Mouse (Mus musculus) lung, embryonic 15.5 days (tissue): Measurements from ENCODE around the gene Ctnna3. TPM values are rescaled to one million over a fixed set of nuclear protein-coding genes. Genes with fewer than 3 reads are reported as not detected.
A peak's percentile ranks its signal among the peaks of the same experiment; 100 is the strongest.
"Not testable (repeated sequence)": the region's sequence is repeated elsewhere in the genome, so short reads cannot be mapped to it uniquely, and the experiment has no call there.

Source experiments
- ATAC-seq: fragments of 200-750 bp; cut with Nextera tagmentation; 2 replicates; pipeline ENCODE4 v1.8.0; 2017; ENCODE audit warnings: moderate number of reproducible peaks, borderline replicate concordance; ENCODE audit not compliant: low FRiP score, low TSS enrichment; ENCODE audit errors: extremely low read depth
- H3K27ac ChIP-seq: fragments of 300-500 bp; sonication (generic); 2 replicates; pipeline ENCODE4 v1.5.1; 2015; ENCODE audit warnings: moderate library complexity, mild to moderate bottlenecking, inconsistent platforms
- H3K27me3 ChIP-seq: fragments of 300-500 bp; sonication (generic); 2 replicates; pipeline ENCODE4 v1.6.1; 2015; ENCODE audit warnings: inconsistent platforms
- H3K36me3 ChIP-seq: fragments of 300-500 bp; sonication (generic); 2 replicates; pipeline ENCODE4 v1.6.1; 2015; ENCODE audit warnings: inconsistent platforms
- H3K4me1 ChIP-seq: fragments of 300-500 bp; sonication (generic); 2 replicates; pipeline ENCODE4 v1.6.1; 2015; ENCODE audit warnings: inconsistent platforms
- H3K4me2 ChIP-seq: fragments of 300-500 bp; sonication (generic); 2 replicates; pipeline ENCODE4 v1.6.1; 2015; ENCODE audit warnings: inconsistent platforms, mild to moderate bottlenecking, moderate library complexity
- H3K4me3 ChIP-seq: fragments of 300-500 bp; sonication (generic); 2 replicates; pipeline ENCODE4 v1.5.1; 2015; ENCODE audit warnings: mild to moderate bottlenecking, inconsistent platforms
- H3K9ac ChIP-seq: fragments of 300-500 bp; sonication (generic); 2 replicates; pipeline ENCODE4 v1.6.1; 2015; ENCODE audit warnings: inconsistent platforms
- H3K9me3 ChIP-seq: fragments of 300-500 bp; sonication (generic); 2 replicates; pipeline ENCODE4 v1.6.1; 2016; ENCODE audit warnings: inconsistent platforms
- WGBS: fragments of 180-500 bp; shearing (Covaris S2); methylation state at CpG from one replicate; pipeline ENCODE4 v1.1.7; 2015; 5-methylcytosine and 5-hydroxymethylcytosine counted together
- polyA plus RNA-seq: library from polyadenylated mRNA; unstranded; fragments of >200 nt; fragmentation: Nextera tagmentation; extraction: Ambion mirVana; gene quantifications from 2 replicates; pipeline ENCODE4 v1.2.1, GENCODE M21; 2015

Gene Ctnna3
- polyA plus RNA-seq, 1 experiment from 2014 or later, result 1.2 TPM

DNA sequence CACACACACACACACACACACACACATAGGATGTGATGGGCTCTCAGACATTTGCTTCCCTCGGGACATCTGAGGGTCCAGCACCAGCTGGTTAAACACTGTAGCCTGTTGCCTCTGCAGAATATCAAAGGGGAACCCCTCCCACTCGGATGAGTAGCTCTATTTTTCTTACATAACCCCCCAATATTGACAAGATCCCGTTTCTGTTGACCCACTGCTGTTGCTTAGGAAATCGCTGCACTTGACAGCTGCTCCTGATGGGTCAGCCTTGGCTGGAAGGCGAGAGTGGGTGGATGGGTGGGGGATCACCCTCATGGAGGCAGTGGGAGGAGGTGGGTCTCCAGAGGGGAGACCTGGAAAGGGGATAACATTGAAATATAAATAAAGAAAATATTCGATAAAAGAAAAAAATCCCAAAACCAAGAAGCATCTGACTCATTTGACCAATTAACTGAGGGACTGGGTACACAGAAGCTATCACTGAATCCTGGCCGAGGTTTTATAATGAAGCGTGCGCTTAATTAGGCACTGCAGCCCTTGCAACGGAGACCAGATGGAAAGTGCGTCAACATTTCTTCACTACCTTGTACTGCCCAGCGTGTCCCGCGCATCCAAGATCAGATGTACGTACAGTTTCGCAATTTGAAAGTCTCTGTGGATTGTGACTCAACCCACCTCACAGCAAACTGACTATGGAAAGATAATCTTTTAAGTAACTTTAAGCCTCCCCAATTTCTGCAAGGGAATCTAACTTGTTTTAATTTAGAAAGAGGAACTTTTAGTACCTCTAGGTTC, 19.5 kb upstream of the Ctnna3 start:
- no peak for ATAC-seq
- no peaks in the 10 kb centered on the region for H3K36me3 ChIP-seq
- no peak overlapping the region for H3K4me2 ChIP-seq
- H3K9me3 ChIP-seq, result no peaks in the 10 kb centered on the region
- no peaks in the 10 kb centered on the region for H3K4me1 ChIP-seq
- no peaks in the 10 kb centered on the region for H3K27me3 ChIP-seq
- H3K4me3 ChIP-seq, result no peak overlapping the region
- H3K9ac ChIP-seq, result no peak overlapping the region
- H3K27ac ChIP-seq, result no peak overlapping the region
- 54% methylated on average over 16 of the region's 16 CpGs for WGBS

DNA sequence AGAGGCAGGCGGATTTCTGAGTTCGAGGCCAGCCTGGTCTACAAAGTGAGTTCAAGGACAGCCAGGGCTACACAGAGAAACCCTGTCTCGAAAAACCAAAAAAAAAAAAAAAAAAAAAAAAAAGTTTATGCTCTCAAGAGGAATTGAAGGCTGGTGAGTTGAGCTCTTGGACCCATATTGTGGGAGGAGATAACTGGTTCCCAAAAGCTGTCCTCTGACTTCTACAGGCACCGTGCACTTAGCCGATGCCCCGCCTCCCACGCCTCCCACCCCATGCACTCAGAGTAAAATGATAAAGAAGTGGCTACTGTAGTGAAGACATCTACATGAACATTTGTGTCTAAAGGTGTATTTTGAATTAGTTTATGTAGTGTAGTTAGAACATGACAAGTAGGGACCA, 18.2 kb upstream of the Ctnna3 start:
- not testable (repeated sequence) for H3K9me3 ChIP-seq, ATAC-seq, H3K36me3 ChIP-seq, H3K27me3 ChIP-seq, H3K4me2 ChIP-seq, H3K4me3 ChIP-seq, H3K9ac ChIP-seq, H3K4me1 ChIP-seq, H3K27ac ChIP-seq
- WGBS, result 82% methylated on average over 7 of the region's 7 CpGs

DNA sequence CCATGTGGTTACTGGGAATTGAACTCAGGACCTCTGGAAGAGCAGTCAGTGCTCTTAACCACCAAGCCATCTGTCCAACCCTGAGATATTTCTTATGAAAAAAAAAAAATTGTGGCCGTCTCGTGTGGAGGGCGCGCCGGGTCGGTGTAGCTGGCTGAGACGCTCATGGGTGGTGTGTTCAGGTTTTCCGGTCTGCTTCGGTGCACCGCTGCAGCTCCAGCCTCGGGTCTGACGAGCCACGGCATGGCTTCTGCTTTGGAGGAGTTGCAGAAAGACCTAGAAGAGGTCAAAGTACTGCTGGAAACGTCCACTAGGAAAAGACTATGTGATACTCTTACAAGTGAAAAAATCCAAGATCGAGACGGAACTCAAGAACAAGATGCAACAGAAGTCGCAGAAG, 17.1 kb upstream of the Ctnna3 start:
- Histone ChIP-seq H3K4me3 (no peak overlapping the region), H3K4me2 (no peak overlapping the region), H3K4me1 (0 out of 2 replicates have a peak, but pooled peaks cover 4% of the 10 kb centered on the region), H3K36me3 (no peaks in the 10 kb centered on the region), H3K9ac (no peak overlapping the region), H3K9me3 (no peaks in the 10 kb centered on the region), H3K27me3 (no peaks in the 10 kb centered on the region), H3K27ac (no peak overlapping the region)
- no peak for ATAC-seq
- 83% methylated on average over 17 of the region's 17 CpGs for WGBS

DNA sequence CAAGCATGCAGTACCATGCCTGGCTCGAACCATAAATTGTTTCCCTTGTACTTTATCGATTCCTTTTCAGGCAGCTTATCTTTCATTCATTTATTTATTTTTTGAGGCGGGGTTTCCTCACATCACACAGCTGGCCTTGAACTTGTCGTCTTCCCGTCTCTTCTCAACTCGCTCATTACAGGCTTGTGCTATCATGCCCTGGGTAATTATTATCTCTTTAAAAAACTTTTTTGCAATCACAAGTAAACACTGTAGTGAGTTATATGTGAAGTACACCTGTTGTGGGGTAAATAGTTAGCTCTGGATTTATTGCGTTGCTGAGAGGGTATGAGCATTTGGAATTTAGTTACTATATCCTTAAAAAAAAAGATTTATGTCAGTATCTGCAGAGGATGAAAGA, 14.6 kb upstream of the Ctnna3 start:
- no peak for ATAC-seq
- WGBS, result 30% methylated on average over 7 of the region's 7 CpGs
- H3K9ac ChIP-seq, result no peak overlapping the region
- H3K27ac ChIP-seq, result no peak overlapping the region
- H3K27me3 ChIP-seq, result no peaks in the 10 kb centered on the region
- 0 out of 2 replicates have a peak, but pooled peaks cover 4% of the 10 kb centered on the region for H3K4me1 ChIP-seq
- H3K9me3 ChIP-seq, result no peaks in the 10 kb centered on the region
- no peak overlapping the region for H3K4me3 ChIP-seq
- no peak overlapping the region for H3K4me2 ChIP-seq
- no peaks in the 10 kb centered on the region for H3K36me3 ChIP-seq

DNA sequence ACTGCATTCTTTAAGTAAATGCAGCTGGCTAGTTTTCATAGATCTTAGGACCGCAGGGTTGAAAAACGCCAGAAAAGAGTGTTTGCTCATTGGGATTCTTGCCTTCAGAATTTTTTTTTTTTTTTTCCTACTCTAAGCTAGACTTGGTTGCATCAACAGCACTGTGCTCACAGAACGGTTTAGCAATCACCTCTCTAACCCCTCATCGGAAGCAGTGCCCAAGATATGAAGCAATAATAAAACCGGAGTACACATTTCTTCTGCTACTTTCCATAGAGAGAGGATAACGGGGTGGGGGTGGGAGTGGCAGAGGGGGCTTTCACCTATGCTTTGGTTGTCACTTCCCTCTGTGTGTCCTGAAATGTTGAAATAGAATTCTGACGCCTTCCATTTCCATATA, 14.0 kb upstream of the Ctnna3 start:
- no peak for ATAC-seq
- WGBS, result 36% methylated on average over 7 of the region's 7 CpGs
- no peak overlapping the region for H3K27ac ChIP-seq
- no peak overlapping the region for H3K4me3 ChIP-seq
- peak overlapping the region; percentile 37 for H3K4me2 ChIP-seq
- H3K4me1 ChIP-seq, result 0 out of 2 replicates have a peak, but pooled peaks cover 4% of the 10 kb centered on the region
- H3K9ac ChIP-seq, result no peak overlapping the region
- no peaks in the 10 kb centered on the region for H3K9me3 ChIP-seq
- no peaks in the 10 kb centered on the region for H3K27me3 ChIP-seq
- no peaks in the 10 kb centered on the region for H3K36me3 ChIP-seq

DNA sequence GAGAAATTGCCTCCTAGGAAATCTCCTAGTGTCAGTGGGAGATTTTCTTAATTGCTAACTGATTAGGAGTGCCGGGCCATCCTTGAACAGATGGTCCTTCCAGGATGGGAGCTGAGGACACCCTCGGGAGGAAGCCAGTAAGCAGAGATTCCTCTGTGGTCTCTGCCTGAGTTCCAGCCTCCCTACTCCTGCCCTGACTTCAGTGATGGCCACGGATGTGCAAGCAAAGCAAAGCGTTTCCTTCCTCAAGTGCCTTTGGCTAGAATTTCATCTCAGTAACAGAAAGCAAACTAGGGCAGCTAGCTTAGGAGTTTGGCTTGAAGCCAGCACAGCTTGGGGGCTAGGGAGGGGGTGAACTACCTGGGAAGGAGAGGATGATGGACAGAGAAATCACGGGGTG, 12.8 kb upstream of the Ctnna3 start:
- 25% methylated on average over 5 of the region's 5 CpGs for WGBS
- no peak overlapping the region for H3K4me2 ChIP-seq
- no peaks in the 10 kb centered on the region for H3K9me3 ChIP-seq
- no peak overlapping the region for H3K4me3 ChIP-seq
- H3K36me3 ChIP-seq, result no peaks in the 10 kb centered on the region
- no peak for ATAC-seq
- H3K4me1 ChIP-seq, result 0 out of 2 replicates have a peak, but pooled peaks cover 4% of the 10 kb centered on the region
- no peak overlapping the region for H3K27ac ChIP-seq
- no peak overlapping the region for H3K9ac ChIP-seq
- H3K27me3 ChIP-seq, result no peaks in the 10 kb centered on the region

DNA sequence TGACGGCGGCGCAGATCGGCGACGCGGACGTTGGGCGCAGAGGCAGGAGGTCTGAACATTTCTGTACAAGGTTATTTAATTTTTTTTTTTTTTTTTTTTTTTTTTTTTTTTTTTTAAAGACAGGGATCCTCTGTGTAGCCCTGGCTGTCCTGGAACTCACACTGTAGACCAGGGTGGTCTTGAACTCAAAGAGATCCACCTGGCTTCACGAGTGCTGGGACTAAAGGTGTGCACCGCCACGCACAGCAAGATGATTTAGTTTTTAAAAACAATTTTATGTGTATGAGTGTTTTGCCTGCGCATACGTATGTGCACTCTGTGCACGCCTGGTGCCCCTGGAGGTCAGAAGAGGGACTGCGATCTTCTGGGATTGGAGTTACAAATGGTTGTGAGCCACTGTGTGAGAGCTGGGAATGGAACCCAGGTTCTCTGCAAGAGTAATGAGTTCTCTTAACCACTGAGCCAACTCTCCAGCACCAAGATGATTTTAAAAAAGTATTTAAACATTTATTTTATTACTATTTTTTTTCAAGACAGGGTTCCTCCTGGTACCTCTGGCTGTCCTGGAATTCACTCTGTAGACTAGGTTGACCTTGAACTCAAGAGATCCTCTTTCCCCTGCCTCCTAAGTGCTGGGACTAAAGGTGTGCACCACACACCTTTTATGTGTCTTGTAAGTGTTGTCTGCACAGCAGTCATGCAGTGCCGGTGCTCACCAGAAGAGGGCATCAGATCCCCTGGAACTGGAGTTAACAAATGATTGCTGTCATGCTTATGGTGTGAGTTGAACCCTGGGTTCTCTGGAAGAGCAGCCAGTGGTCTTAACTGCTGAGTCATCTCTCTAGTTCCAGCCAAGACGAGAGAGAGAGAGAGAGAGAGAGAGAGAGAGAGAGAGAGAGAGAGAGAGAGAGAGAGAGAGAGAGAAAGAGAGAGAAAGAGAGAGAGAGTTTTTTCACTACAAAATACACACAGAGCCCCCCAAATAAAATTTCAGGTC, 7.9 kb upstream of the Ctnna3 start, which contains the start of gene Gm7075:
Gm7075 (minus strand) TSS at position 51 of the 997 bp plus-strand sequence.
- Histone ChIP-seq H3K9ac (no peak within 1 kb of the TSS), H3K4me3 (no peak within 1 kb of the TSS), H3K4me2 (no peak within 1 kb of the TSS), H3K27me3 (no peaks in the 10 kb centered on the region), H3K36me3 (no peaks in the 10 kb centered on the region), H3K4me1 (0 out of 2 replicates have a peak, but pooled peaks cover 2% of the 10 kb centered on the region), H3K27ac (no peak within 1 kb of the TSS), H3K9me3 (no peaks in the 10 kb centered on the region)
- WGBS, result 84% methylated on average over 18 of the region's 18 CpGs
- ATAC-seq, result no peak

DNA sequence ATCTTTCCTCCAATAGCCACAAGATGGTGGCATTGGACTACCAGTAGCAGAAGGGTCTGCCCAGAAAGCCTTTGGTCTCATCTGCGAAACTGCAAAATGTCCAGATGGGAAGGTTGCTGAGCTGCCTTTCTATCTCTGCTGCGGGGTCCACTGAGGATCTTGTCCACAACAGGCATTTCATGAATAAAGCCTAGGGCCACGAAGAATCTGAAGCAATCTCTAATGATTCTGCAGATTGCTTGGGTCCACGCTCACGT, 7.2 kb upstream of the Ctnna3 start:
- no peak overlapping the region for H3K4me2 ChIP-seq
- H3K9ac ChIP-seq, result no peak overlapping the region
- ATAC-seq, result no peak
- H3K4me1 ChIP-seq, result no peaks in the 10 kb centered on the region
- no peak overlapping the region for H3K4me3 ChIP-seq
- no peaks in the 10 kb centered on the region for H3K36me3 ChIP-seq
- H3K27me3 ChIP-seq, result no peaks in the 10 kb centered on the region
- 86% methylated on average over 5 of the region's 5 CpGs for WGBS
- H3K27ac ChIP-seq, result no peak overlapping the region
- no peaks in the 10 kb centered on the region for H3K9me3 ChIP-seq

DNA sequence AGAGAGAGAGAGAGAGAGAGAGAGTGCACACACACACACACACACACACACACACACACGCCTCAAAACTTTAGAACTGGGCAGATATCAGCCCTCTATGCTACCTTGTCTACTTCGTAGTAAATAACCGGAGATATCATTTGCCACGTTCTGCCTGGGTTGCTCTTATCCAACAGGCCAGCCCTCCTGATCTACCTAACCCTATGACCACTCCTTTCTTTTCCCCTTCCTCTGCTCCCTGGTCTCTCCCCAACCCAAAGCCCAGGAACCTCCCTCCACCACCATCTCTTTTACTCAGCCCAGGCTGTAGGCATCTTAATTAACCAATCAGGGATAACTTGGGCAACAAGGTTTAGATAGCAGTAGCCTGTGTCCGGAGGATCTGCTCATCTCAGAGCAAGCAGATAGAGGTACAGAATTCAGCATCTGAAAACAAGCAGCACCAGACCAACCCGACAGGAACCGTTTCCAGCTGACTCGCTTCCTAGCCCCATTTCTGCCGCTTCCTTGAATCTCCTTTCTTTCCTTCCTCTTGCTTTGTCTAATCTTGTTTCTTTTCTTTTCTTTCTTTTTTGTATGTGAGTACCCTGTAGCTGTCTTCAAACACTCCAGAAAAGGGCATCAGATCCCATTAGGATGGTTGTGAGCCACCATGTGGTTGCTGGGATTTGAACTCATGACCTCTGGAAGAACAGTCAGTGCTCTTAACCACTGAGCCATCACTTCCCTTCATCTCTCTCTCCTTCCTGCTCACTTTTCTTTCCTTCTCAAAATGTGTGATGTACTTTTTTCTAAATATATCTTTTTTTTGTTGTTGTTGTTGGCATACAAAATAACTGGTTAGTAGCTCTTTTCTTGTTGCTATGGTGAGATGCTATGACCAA, 6.1 kb upstream of the Ctnna3 start:
- Histone ChIP-seq H3K27me3 (no peaks in the 10 kb centered on the region), H3K4me3 (no peak overlapping the region), H3K9ac (no peak overlapping the region), H3K4me1 (0 out of 2 replicates have a peak, but pooled peaks cover 6% of the 10 kb centered on the region), H3K4me2 (no peak overlapping the region), H3K9me3 (no peaks in the 10 kb centered on the region), H3K36me3 (no peaks in the 10 kb centered on the region), H3K27ac (no peak overlapping the region)
- no peak for ATAC-seq
- 79% methylated on average over 9 of the region's 9 CpGs for WGBS

DNA sequence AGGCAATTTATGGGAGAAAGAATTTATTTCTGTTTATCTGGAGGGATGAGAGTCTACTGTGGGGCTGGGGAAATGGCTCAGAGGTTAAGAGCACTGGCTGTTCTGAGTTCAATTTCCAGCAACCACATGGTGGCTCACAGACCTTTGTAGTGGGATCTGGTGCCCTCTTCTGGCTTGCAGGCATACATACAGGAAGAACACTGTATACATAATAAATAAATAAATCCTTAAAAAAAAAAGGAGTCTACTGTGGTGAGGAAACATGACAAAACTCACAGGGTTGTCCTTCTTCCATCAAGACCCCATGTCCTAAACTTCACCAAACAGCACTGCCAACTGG, 5.5 kb upstream of the Ctnna3 start:
- Histone ChIP-seq H3K27ac (no peak overlapping the region), H3K4me1 (0 out of 2 replicates have a peak, but pooled peaks cover 6% of the 10 kb centered on the region), H3K9me3 (no peaks in the 10 kb centered on the region), H3K4me3 (no peak overlapping the region), H3K27me3 (no peaks in the 10 kb centered on the region), H3K36me3 (no peaks in the 10 kb centered on the region), H3K4me2 (no peak overlapping the region), H3K9ac (no peak overlapping the region)
- no peak for ATAC-seq

DNA sequence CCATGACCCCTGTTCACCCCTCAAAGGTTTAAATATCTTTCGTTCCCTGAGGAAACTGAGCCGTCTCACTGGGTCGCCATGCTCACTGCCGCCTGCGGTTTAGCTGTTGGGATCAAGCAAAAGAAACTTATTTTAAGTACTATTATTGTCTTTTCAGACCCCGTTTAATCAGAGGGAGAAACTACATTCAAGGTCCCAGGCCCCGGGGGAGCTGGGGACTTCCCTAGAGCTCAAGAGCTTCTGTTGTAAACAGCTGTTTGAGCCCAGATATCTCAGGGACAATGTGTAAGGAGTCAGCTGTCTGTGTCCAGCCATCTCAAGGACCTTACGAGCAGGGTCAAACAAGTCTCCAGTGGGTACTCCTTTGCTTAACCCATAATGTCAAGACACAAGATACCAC, 2.8 kb upstream of the Ctnna3 start:
- Histone ChIP-seq H3K4me2 (no peak overlapping the region), H3K27ac (no peak overlapping the region), H3K27me3 (no peaks in the 10 kb centered on the region), H3K4me3 (no peak overlapping the region), H3K36me3 (no peaks in the 10 kb centered on the region), H3K9ac (no peak overlapping the region), H3K9me3 (no peaks in the 10 kb centered on the region), H3K4me1 (0 out of 2 replicates have a peak, but pooled peaks cover 6% of the 10 kb centered on the region)
- ATAC-seq, result no peak
- WGBS, result 78% methylated on average over 8 of the region's 8 CpGs
